Mouse (Mus musculus) midbrain, embryonic 13.5 days (tissue): ENCODE results near the gene Rpgrip1. TPM values are rescaled to one million over a fixed set of nuclear protein-coding genes. Genes with fewer than 3 reads are reported as not detected.
A peak's percentile ranks its signal among the peaks of the same experiment; 100 is the strongest.

Source experiments
- ATAC-seq: fragments of 200-750 bp; cut with Nextera tagmentation; 2 replicates; pipeline ENCODE4 v1.8.0; 2017; ENCODE audit warnings: mild to moderate bottlenecking, moderate TSS enrichment, moderate library complexity
- H3K27ac ChIP-seq: fragments of 300-500 bp; sonication (generic); 2 replicates; pipeline ENCODE4 v1.5.1; 2015; ENCODE audit warnings: inconsistent platforms, mild to moderate bottlenecking, moderate library complexity
- H3K27me3 ChIP-seq: fragments of 300-500 bp; sonication (generic); 2 replicates; pipeline ENCODE4 v1.6.1; 2015; ENCODE audit warnings: mild to moderate bottlenecking, inconsistent platforms
- H3K36me3 ChIP-seq: fragments of 300-500 bp; sonication (generic); 2 replicates; pipeline ENCODE4 v1.6.1; 2015; ENCODE audit warnings: mild to moderate bottlenecking, inconsistent platforms
- H3K4me1 ChIP-seq: fragments of 300-500 bp; sonication (generic); replicated peaks from 2 replicates; pipeline ENCODE4 v1.6.1; 2015; ENCODE audit warnings: inconsistent platforms
- H3K4me2 ChIP-seq: fragments of 300-500 bp; sonication (generic); replicated peaks from 2 replicates; pipeline ENCODE4 v1.6.1; 2015; ENCODE audit warnings: moderate library complexity, mild to moderate bottlenecking, inconsistent platforms
- H3K4me3 ChIP-seq: fragments of 300-500 bp; sonication (generic); replicated peaks from 2 replicates; pipeline ENCODE4 v1.5.1; 2015; ENCODE audit warnings: mild to moderate bottlenecking, inconsistent platforms
- H3K9ac ChIP-seq: fragments of 300-500 bp; sonication (generic); replicated peaks from 2 replicates; pipeline ENCODE4 v1.6.1; 2015; ENCODE audit warnings: mild to moderate bottlenecking, inconsistent platforms
- H3K9me3 ChIP-seq: fragments of 300-500 bp; sonication (generic); 2 replicates; pipeline ENCODE4 v1.6.1; 2016; ENCODE audit warnings: mild to moderate bottlenecking, inconsistent platforms
- WGBS: fragments of 180-500 bp; shearing (Covaris S2); methylation state at CpG from one replicate; pipeline ENCODE4 v1.1.7; 2015; 5-methylcytosine and 5-hydroxymethylcytosine counted together
- polyA plus RNA-seq: library from polyadenylated mRNA; unstranded; fragments of >200 nt; fragmentation: Nextera tagmentation; extraction: Ambion mirVana; gene quantifications from 2 replicates; pipeline ENCODE4 v1.2.1, GENCODE M21; 2015

Rpgrip1 gene
- polyA plus RNA-seq, 1 experiment from 2014 or later: 60.6 TPM

DNA sequence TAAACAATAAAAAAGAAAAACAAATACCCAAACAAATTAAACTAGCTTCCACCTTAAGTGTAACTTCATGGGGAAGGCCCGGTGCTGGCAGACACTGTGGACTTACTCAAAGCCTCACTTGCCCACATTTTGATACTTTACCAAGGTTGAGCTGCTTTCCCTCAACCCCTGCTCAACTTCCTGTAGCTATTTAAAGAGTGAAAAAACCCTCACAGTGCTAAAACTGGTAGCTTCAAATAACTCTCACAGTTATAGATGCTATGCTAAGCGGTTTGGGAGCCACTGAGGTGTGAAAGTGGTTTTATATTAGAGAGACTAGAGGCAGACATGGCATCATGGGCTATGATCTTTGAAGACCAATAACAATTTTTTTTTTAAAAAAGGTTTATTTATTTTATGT, 56.1 kb downstream of the Rpgrip1 start:
- WGBS: 90% methylated on average over 2 of the region's 2 CpGs
- no peak overlapping the region for H3K4me2 ChIP-seq
- H3K9ac ChIP-seq: no peak overlapping the region
- H3K36me3 ChIP-seq: peaks cover 73% of the 10 kb centered on the region
- no peak overlapping the region for H3K4me3 ChIP-seq
- no peaks in the 10 kb centered on the region for H3K9me3 ChIP-seq
- no peak overlapping the region for H3K27ac ChIP-seq
- H3K27me3 ChIP-seq: no peaks in the 10 kb centered on the region
- no peaks in the 10 kb centered on the region for H3K4me1 ChIP-seq
- ATAC-seq: no peak

DNA sequence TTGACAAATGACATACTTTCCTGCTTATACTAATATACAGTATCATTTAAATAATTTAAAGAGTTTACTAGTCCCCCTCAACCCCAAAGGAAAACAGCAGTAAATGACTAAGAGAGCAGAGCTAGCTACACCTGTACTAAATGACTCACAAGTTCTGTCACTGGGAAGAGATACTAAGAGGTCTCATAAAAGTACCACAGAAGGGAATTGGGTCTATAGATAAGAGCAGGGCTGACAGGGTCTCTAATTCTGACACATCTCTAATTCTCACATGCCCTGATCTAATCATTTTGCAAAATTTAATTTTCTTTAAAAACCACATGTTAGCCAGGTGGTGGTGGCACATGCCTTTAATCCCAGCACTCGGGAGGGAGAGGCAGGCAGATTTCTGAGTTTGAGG, 78.3 kb downstream of the Rpgrip1 start:
- Histone ChIP-seq H3K4me2 (no peak overlapping the region), H3K9ac (no peak overlapping the region), H3K27ac (no peak overlapping the region), H3K9me3 (no peaks in the 10 kb centered on the region), H3K36me3 (0 out of 2 replicates have a peak, but pooled peaks cover 3% of the 10 kb centered on the region), H3K4me1 (no peaks in the 10 kb centered on the region), H3K4me3 (no peak overlapping the region), H3K27me3 (no peaks in the 10 kb centered on the region)
- ATAC-seq: no peak
- 96% methylated on average over 1 of the region's 1 CpGs for WGBS

DNA sequence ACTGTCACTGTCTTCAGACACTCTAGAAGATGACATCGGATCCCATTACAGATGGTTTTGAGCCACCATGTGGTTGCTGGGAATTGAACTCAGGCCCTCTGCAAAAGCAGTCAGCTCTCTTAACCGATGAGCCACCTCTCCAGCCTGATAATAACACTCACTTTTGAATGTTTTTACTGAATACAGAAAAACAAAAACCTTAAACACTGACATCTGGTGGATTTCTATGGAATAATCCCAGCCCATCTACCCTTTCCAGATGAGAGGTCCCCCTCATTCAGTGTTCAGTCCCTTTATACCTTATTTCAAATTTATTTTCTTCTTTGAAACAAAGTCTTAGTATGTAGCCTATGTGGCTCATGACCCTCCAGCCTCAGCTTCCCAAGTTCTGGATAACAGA, 79.0 kb downstream of the Rpgrip1 start:
- 88% methylated on average over 2 of the region's 2 CpGs for WGBS
- no peaks in the 10 kb centered on the region for H3K27me3 ChIP-seq
- H3K9me3 ChIP-seq: no peaks in the 10 kb centered on the region
- no peak overlapping the region for H3K4me2 ChIP-seq
- ATAC-seq: no peak
- H3K9ac ChIP-seq: no peak overlapping the region
- H3K4me3 ChIP-seq: no peak overlapping the region
- no peak overlapping the region for H3K27ac ChIP-seq
- peaks cover 6% of the 10 kb centered on the region for H3K36me3 ChIP-seq
- no peaks in the 10 kb centered on the region for H3K4me1 ChIP-seq

- no peak overlapping the region for H3K4me2 ChIP-seq
- peaks cover 6% of the 10 kb centered on the region for H3K36me3 ChIP-seq
- H3K4me1 ChIP-seq: peaks cover 10% of the 10 kb centered on the region
- no peak for ATAC-seq
- H3K4me3 ChIP-seq: no peak overlapping the region
- H3K9me3 ChIP-seq: no peaks in the 10 kb centered on the region
- no peak overlapping the region for H3K27ac ChIP-seq
- H3K27me3 ChIP-seq: no peaks in the 10 kb centered on the region
- H3K9ac ChIP-seq: no peak overlapping the region
Measured at GRCm38 (mm10) chr14:52190740-52191359, 80.3 kb downstream of the Rpgrip1 start.

DNA sequence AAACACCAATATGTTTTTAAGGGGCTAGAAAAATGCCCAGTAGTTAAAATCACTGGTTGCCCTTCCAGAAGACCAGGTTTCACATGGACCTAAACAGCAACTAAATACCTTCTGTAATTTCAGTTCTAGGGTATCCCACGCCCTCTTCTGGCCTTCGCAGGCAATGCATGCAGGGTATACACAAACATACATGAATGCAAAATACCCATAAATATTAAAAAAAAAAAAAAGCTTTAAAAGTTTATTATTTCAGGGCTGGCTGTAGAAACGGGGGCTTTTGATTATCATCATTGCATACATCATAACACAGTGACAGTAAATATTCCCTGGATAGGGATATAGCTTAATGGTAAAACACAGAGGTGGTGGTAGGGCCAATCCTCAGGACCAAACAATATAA, 85.2 kb downstream of the Rpgrip1 start:
- no peak for ATAC-seq
- H3K27ac ChIP-seq: no peak overlapping the region
- H3K9me3 ChIP-seq: no peaks in the 10 kb centered on the region
- peaks cover 21% of the 10 kb centered on the region for H3K36me3 ChIP-seq
- peaks cover 25% of the 10 kb centered on the region for H3K4me1 ChIP-seq
- no peaks in the 10 kb centered on the region for H3K27me3 ChIP-seq
- peak overlapping the region; percentile 99 for H3K9ac ChIP-seq
- 15% methylated on average over 3 of the region's 3 CpGs for WGBS
- peak overlapping the region; percentile 100 for H3K4me3 ChIP-seq
- H3K4me2 ChIP-seq: peak overlapping the region; percentile 89

DNA sequence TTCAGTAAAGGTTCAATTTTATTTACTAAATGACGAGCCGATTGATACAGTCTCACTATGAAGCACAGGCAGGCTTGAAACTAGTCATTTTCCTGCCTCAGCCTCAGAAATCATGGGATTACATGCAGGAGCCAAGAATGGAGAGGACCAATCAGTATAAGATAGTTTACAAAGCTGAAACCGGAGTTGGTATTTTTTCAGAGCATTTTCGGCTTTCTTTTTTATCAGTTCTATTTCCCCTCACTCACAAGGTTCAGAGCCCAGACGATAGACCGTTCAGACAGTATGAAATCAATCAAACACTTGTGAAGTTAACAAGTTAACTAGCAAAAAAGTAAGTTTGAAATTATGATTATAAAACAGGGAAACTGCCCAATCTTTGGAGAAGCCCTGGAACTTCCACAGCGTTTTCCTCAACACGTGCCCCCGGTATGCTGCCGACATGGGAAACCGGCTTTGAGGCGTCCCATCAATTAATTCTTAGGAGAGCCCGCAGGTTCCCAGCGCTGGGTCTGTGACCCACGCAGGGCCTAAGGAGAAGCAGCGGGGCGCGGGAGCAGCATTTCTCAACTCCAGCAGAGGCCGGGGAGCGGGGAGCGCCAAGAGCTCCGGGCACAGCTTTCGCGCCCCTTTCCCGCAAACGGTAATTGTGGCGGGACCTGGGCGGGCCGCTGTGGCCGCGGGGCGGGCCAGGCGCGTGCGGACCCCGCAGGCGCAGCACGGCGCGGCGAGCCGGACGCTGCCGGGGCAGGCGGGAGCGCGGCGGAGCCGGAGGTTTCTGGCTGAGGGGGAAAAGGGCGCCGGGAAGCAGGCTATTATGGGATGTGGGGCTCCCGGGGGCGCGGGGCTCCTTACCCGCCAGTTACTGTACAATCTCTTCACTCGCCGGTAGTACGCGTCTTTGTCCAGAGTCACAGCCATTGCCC, 86.0 kb downstream of the Rpgrip1 start:
- Histone ChIP-seq H3K4me1 (peaks cover 25% of the 10 kb centered on the region), H3K4me2 (peak overlapping the region; percentile 89), H3K27me3 (no peaks in the 10 kb centered on the region), H3K9ac (peak overlapping the region; percentile 99), H3K27ac (peak overlapping the region; percentile 93), H3K36me3 (peaks cover 26% of the 10 kb centered on the region), H3K4me3 (peak overlapping the region; percentile 100), H3K9me3 (no peaks in the 10 kb centered on the region)
- no peak; the same call in 1 of the 2 replicates for ATAC-seq
- under 1% methylated on average over 59 of the region's 59 CpGs for WGBS

GRCm38 (mm10) chr14:52197156-52197878, 86.8 kb downstream of the Rpgrip1 start, which contains the start of gene Supt16:
TSS of gene Supt16 (minus strand) at chr14:52197416.
- H3K27me3 ChIP-seq: no peaks in the 10 kb centered on the region
- H3K4me3 ChIP-seq: peak within 1 kb of the TSS; percentile 100
- peak; percentile 99 for ATAC-seq
- under 1% methylated on average over 54 of the region's 59 CpGs for WGBS
- peaks cover 25% of the 10 kb centered on the region for H3K4me1 ChIP-seq
- peaks cover 32% of the 10 kb centered on the region for H3K36me3 ChIP-seq
- H3K27ac ChIP-seq: peak within 1 kb of the TSS; percentile 93
- H3K9ac ChIP-seq: peak within 1 kb of the TSS; percentile 99
- no peaks in the 10 kb centered on the region for H3K9me3 ChIP-seq
- peak within 1 kb of the TSS; percentile 89 for H3K4me2 ChIP-seq

DNA sequence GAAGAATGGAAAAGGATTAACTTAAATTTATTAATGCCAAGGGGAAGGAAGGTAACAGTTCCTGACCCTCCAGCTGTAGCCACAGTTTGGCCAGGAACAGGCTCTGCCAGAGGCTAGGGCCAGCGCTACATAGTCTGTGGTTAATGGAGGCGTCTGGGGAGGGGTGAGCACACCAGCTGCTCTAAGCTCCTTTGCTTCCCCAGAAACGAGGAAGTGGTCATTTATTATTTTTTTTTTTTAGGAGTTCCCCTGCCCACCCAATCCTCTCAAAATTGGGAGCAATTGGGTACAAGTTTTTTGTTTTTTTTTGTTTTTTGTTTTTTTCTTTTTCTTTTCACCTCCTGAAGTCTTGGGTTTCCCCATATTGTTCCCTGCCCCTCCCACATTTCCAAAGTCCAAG, 87.6 kb downstream of the Rpgrip1 start:
- H3K36me3 ChIP-seq: peaks cover 39% of the 10 kb centered on the region
- peak overlapping the region; percentile 89 for H3K4me2 ChIP-seq
- no peaks in the 10 kb centered on the region for H3K27me3 ChIP-seq
- H3K9ac ChIP-seq: peak overlapping the region; percentile 39; the same call in 1 of the 2 replicates
- no peak overlapping the region for H3K27ac ChIP-seq
- 17% methylated on average over 3 of the region's 3 CpGs for WGBS
- no peak for ATAC-seq
- H3K9me3 ChIP-seq: no peaks in the 10 kb centered on the region
- peaks cover 25% of the 10 kb centered on the region for H3K4me1 ChIP-seq
- peak overlapping the region; percentile 100 for H3K4me3 ChIP-seq

DNA sequence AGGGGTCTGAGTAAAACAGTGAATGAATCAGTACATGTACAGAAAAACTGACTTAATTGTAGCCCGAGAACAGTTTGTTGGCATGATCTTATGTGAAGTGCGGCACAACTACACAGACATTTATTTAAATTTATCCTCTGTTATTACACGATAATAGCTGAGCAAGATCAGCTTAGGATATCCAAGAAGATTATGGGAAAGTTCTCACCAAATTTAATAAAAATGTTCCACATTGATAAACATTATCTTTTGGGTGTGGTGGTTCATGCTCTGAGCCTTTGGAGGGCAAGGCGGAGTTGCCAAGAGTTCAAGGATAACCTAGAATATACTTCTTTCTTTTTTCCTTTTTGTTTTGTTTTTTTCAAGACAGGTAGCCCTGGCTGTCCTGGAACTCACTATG, 88.9 kb downstream of the Rpgrip1 start:
- peaks cover 25% of the 10 kb centered on the region for H3K4me1 ChIP-seq
- WGBS: 96% methylated on average over 4 of the region's 4 CpGs
- H3K27ac ChIP-seq: no peak overlapping the region
- no peaks in the 10 kb centered on the region for H3K27me3 ChIP-seq
- no peak overlapping the region for H3K4me2 ChIP-seq
- H3K36me3 ChIP-seq: peaks cover 42% of the 10 kb centered on the region
- no peak overlapping the region for H3K4me3 ChIP-seq
- ATAC-seq: no peak
- no peak overlapping the region for H3K9ac ChIP-seq
- no peaks in the 10 kb centered on the region for H3K9me3 ChIP-seq
